Mouse (Mus musculus): ENCODE measurements around the gene Cdkn1c. TPM values are rescaled to one million over a fixed set of nuclear protein-coding genes. Genes with fewer than 3 reads are reported as not detected.

The Cdkn1c gene
- polyA plus RNA-seq, 1 experiment from 2014 or later: 267 TPM

GRCm38 (mm10) chr7:143469946-143470345 lies 9.1 kb upstream of the Cdkn1c start:
- H3K27me3 ChIP-seq: peaks cover 7% of the 10 kb centered on the region; the same call in 1 of the 2 replicates
- 19% methylated on average over 8 of the region's 8 CpGs for WGBS

DNA sequence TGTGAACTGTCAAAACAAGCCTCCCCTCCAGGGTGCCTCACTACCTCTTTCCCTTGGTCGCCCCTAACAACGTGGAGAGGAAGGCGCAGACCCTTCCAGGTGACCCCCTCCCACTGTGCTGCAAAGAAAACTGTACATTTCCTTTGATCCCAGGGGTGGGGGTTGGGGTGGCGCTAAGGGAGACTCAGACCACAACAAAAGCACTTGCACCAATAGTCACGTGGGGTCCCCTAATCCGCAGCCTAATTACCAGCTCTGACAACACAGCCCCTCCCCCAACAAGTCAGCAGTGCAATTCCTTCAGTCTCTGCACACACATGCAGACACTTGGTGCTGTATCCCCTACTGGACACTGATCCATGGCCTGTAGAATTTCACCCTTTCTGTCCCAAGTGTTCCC lies 6.9 kb upstream of the Cdkn1c start:
- H3K4me2 ChIP-seq: no peak overlapping the region
- WGBS: 6% methylated on average over 6 of the region's 6 CpGs
- no peak overlapping the region for H3K4me3 ChIP-seq
- no peak overlapping the region for H3K27ac ChIP-seq (replicated peaks)
- H3K9ac ChIP-seq: no peak overlapping the region
- peaks cover 15% of the 10 kb centered on the region; the same call in 1 of the 2 replicates for H3K4me1 ChIP-seq (replicated peaks)
- no peaks in the 10 kb centered on the region for H3K9me3 ChIP-seq
- H3K27me3 ChIP-seq: peaks cover 9% of the 10 kb centered on the region; the same call in 1 of the 2 replicates
- no peaks in the 10 kb centered on the region for H3K36me3 ChIP-seq
- no peak for ATAC-seq (ENCODE audit: low FRiP score, low read depth)

More at GRCm38 (mm10) chr7:143469946-143470345, 9.1 kb upstream of the Cdkn1c start:
- no peak overlapping the region for H3K27ac ChIP-seq (replicated peaks)
- peaks cover 6% of the 10 kb centered on the region; the same call in 1 of the 2 replicates for H3K4me1 ChIP-seq (replicated peaks)
- H3K36me3 ChIP-seq: no peaks in the 10 kb centered on the region
- H3K9ac ChIP-seq: no peak overlapping the region
- no peak overlapping the region for H3K4me3 ChIP-seq
- H3K9me3 ChIP-seq: no peaks in the 10 kb centered on the region
- H3K4me2 ChIP-seq: no peak overlapping the region
- ATAC-seq (ENCODE audit: low FRiP score, low read depth): 0 out of 2 replicates have a peak, but pooled peaks have one; percentile 21

GRCm38 (mm10) chr7:143466099-143466677 lies 5.3 kb upstream of the Cdkn1c start:
- H3K36me3 ChIP-seq: no peaks in the 10 kb centered on the region
- H3K27me3 ChIP-seq: peaks cover 11% of the 10 kb centered on the region
- H3K9me3 ChIP-seq: no peaks in the 10 kb centered on the region
- peak; percentile 27; the same call in 1 of the 2 replicates for ATAC-seq (ENCODE audit: low FRiP score, low read depth)
- H3K27ac ChIP-seq (replicated peaks): no peak overlapping the region
- H3K4me3 ChIP-seq: no peak overlapping the region
- no peak overlapping the region for H3K4me2 ChIP-seq
- no peak overlapping the region for H3K9ac ChIP-seq
- 29% methylated on average over 14 of the region's 14 CpGs for WGBS
- H3K4me1 ChIP-seq (replicated peaks): peaks cover 15% of the 10 kb centered on the region; the same call in 1 of the 2 replicates

- Histone ChIP-seq H3K4me3 (peak overlapping the region; percentile 33), H3K27ac (replicated peaks) (no peak overlapping the region), H3K9ac (peak overlapping the region; percentile 40), H3K9me3 (no peaks in the 10 kb centered on the region), H3K27me3 (peaks cover 11% of the 10 kb centered on the region), H3K4me2 (peak overlapping the region; percentile 71), H3K4me1 (replicated peaks) (peaks cover 15% of the 10 kb centered on the region; the same call in 1 of the 2 replicates), H3K36me3 (no peaks in the 10 kb centered on the region)
- peak; percentile 9; the same call in 1 of the 2 replicates for ATAC-seq (ENCODE audit: low FRiP score, low read depth)
- 19% methylated on average over 56 of the region's 56 CpGs for WGBS
Observed at GRCm38 (mm10) chr7:143464811-143465560, 4.1 kb upstream of the Cdkn1c start.

GRCm38 (mm10) chr7:143463865-143464415 lies 3.1 kb upstream of the Cdkn1c start:
- no peak for ATAC-seq (ENCODE audit: low FRiP score, low read depth)
- no peak overlapping the region for H3K4me2 ChIP-seq
- no peaks in the 10 kb centered on the region for H3K36me3 ChIP-seq
- 37% methylated on average over 11 of the region's 11 CpGs for WGBS
- peaks cover 11% of the 10 kb centered on the region for H3K27me3 ChIP-seq
- H3K4me3 ChIP-seq: no peak overlapping the region
- H3K27ac ChIP-seq (replicated peaks): no peak overlapping the region
- H3K9ac ChIP-seq: no peak overlapping the region
- no peaks in the 10 kb centered on the region for H3K9me3 ChIP-seq
- peaks cover 15% of the 10 kb centered on the region; the same call in 1 of the 2 replicates for H3K4me1 ChIP-seq (replicated peaks)

GRCm38 (mm10) chr7:143462516-143462915 lies 1.7 kb upstream of the Cdkn1c start:
- 77% methylated on average over 5 of the region's 5 CpGs for WGBS
- H3K4me3 ChIP-seq: no peak overlapping the region
- H3K9ac ChIP-seq: no peak overlapping the region
- no peaks in the 10 kb centered on the region for H3K36me3 ChIP-seq
- H3K9me3 ChIP-seq: no peaks in the 10 kb centered on the region
- no peak overlapping the region for H3K4me2 ChIP-seq
- H3K27me3 ChIP-seq: peaks cover 11% of the 10 kb centered on the region
- peaks cover 15% of the 10 kb centered on the region; the same call in 1 of the 2 replicates for H3K4me1 ChIP-seq (replicated peaks)
- H3K27ac ChIP-seq (replicated peaks): no peak overlapping the region
- no peak for ATAC-seq (ENCODE audit: low FRiP score, low read depth)

- H3K9ac ChIP-seq: no peak overlapping the region
- no peak for ATAC-seq (ENCODE audit: low FRiP score, low read depth)
- H3K4me2 ChIP-seq: 0 out of 2 replicates have a peak overlapping the region, but pooled peaks have one; percentile 60
- H3K27me3 ChIP-seq: peaks cover 11% of the 10 kb centered on the region
- WGBS: 51% methylated on average over 11 of the region's 11 CpGs
- H3K4me1 ChIP-seq (replicated peaks): 0 out of 2 replicates have a peak, but pooled peaks cover 15% of the 10 kb centered on the region
- H3K9me3 ChIP-seq: no peaks in the 10 kb centered on the region
- no peak overlapping the region for H3K27ac ChIP-seq (replicated peaks)
- no peak overlapping the region for H3K4me3 ChIP-seq
- no peaks in the 10 kb centered on the region for H3K36me3 ChIP-seq
Observed at GRCm38 (mm10) chr7:143461920-143462319, 1.1 kb upstream of the Cdkn1c start.

- Histone ChIP-seq H3K4me1 (replicated peaks) (0 out of 2 replicates have a peak, but pooled peaks cover 15% of the 10 kb centered on the region), H3K9me3 (no peaks in the 10 kb centered on the region), H3K9ac (no peak overlapping the region), H3K27ac (replicated peaks) (no peak overlapping the region; the same call in 1 of the 2 replicates), H3K36me3 (no peaks in the 10 kb centered on the region), H3K4me2 (peak overlapping the region; percentile 60), H3K4me3 (peak overlapping the region; percentile 48), H3K27me3 (peaks cover 11% of the 10 kb centered on the region)
- peak; percentile 65 for ATAC-seq (ENCODE audit: low FRiP score, low read depth)
- 43% methylated on average over 29 of the region's 32 CpGs for WGBS
Observed at GRCm38 (mm10) chr7:143461294-143461870, 532 bp upstream of the Cdkn1c start.

DNA sequence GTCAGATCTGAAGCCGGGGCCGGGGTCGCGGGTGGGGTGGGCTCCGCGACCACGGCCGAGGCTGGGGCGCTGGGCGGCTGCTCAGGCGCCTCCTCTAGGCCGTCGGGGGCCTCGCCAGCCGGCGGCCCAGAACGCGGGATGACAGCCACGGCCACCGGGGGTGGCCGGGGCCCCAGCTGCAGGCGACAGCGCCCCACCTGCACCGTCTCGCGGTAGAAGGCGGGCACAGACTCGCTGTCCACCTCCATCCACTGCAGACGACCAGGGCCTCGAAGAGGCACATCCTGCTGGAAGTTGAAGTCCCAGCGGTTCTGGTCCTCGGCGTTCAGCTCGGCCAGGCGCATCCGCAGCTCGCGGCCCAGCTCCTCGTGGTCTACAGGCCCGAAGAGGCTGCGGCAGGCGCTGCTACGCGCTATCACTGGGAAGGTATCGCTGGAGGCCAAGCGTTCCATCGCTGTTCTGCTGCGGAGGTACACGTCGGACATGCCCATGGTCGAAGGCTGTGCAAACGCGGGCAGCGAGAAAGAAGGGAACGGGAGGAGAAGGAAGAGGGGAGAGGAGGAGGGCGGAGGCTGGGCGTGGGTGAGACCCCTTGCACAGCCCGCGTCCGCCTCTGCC lies 524 bp downstream of the Cdkn1c start:
- Histone ChIP-seq H3K9ac (peak overlapping the region; percentile 50), H3K9me3 (no peaks in the 10 kb centered on the region), H3K27ac (replicated peaks) (peak overlapping the region; percentile 56), H3K27me3 (peaks cover 7% of the 10 kb centered on the region; the same call in 1 of the 2 replicates), H3K4me1 (replicated peaks) (0 out of 2 replicates have a peak, but pooled peaks cover 12% of the 10 kb centered on the region), H3K4me2 (peak overlapping the region; percentile 60), H3K4me3 (peak overlapping the region; percentile 48), H3K36me3 (no peaks in the 10 kb centered on the region)
- WGBS: 43% methylated on average over 60 of the region's 60 CpGs
- peak; percentile 1; the same call in 1 of the 2 replicates for ATAC-seq (ENCODE audit: low FRiP score, low read depth)

GRCm38 (mm10) chr7:143459332-143460211 lies 1.3 kb downstream of the Cdkn1c start:
- peaks cover 2% of the 10 kb centered on the region; the same call in 1 of the 2 replicates for H3K27me3 ChIP-seq
- peak overlapping the region; percentile 50 for H3K9ac ChIP-seq
- WGBS: 31% methylated on average over 97 of the region's 100 CpGs
- H3K36me3 ChIP-seq: no peaks in the 10 kb centered on the region
- no peak for ATAC-seq (ENCODE audit: low FRiP score, low read depth)
- H3K27ac ChIP-seq (replicated peaks): peak overlapping the region; percentile 56
- H3K4me2 ChIP-seq: peak overlapping the region; percentile 60
- H3K9me3 ChIP-seq: no peaks in the 10 kb centered on the region
- H3K4me3 ChIP-seq: peak overlapping the region; percentile 48
- 0 out of 2 replicates have a peak, but pooled peaks cover 5% of the 10 kb centered on the region for H3K4me1 ChIP-seq (replicated peaks)
